Mouse (Mus musculus) E14TG2a.4 (cell line): ENCODE measurements around the gene Ttll8.

Experiments
- CTCF ChIP-seq: conservative IDR thresholded peaks from 2 replicates; pipeline ENCODE4 v1.5.1; 2014; ENCODE audit warnings: low read length
- NANOG ChIP-seq: IDR thresholded peaks from 2 replicates; pipeline ENCODE4 v1.6.1; 2014; ENCODE audit warnings: borderline replicate concordance, low read length, mixed read lengths

GRCm38 (mm10) chr15:88919328-88919727, 34.9 kb downstream of the Ttll8 start:
- TF ChIP-seq CTCF = no peak
- no peak for TF ChIP-seq NANOG
